Mouse (Mus musculus) CD4-positive, CD25-positive, alpha-beta regulatory T cell, adult 4 months (primary cell): ENCODE results near the gene Pigyl. TPM values are rescaled to one million over a fixed set of nuclear protein-coding genes. Genes with fewer than 3 reads are reported as not detected.
A peak's percentile ranks its signal among the peaks of the same experiment; 100 is the strongest.

ENCODE experiments used
- ATAC-seq: one replicate; pipeline ENCODE4 v1.8.0; 2017
- polyA plus RNA-seq, 2 experiments: library from polyadenylated mRNA; unstranded; fragments of 100-300 nt; shearing (Covaris generic); gene quantifications; one replicate each; pipeline ENCODE4 v1.2.1; 2017

Pigyl gene
- polyA plus RNA-seq, result 10 to 100 TPM; 45.4 to 48.7 TPM

DNA sequence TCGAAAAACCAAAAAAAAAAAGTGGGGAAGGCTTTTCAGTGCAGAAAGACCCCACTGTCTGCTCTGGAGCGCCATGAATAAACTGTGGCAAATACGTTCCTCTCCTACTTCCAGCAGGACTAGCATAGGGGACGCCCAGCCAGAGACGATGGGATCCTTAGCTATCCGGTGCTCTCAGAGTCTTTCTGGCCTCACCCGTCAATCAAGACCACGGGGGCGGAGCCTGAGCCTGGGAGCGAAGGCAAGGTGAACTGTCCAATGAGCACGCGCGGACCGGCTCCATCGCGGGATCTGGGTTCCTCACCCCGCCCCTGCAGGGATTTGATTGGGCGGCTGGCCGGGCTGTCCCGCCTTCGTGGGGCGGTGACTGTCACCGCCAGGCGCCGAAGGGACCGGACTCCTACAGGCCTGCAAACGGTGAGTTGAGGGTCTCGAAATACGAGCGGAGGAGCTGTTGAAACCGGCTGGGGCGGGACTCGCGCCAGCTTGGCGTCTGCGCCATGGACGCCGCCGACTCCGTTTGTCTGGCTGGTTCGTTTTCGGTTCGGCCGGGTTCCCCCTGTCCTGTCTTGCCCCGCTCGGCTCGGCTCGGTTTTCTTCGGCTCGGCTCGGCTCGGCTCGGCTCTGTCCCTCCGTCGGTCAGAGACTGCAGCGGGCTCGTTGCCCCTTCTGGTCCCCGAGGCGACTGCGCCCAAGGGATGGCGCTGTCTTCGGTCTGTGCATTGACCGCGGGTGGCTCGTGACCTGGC is at the start of gene Pigyl:
Gene Pigyl, plus strand, starts transcription at position 350 of the 749 bp plus-strand sequence.
- ATAC-seq, result peak; percentile 94

DNA sequence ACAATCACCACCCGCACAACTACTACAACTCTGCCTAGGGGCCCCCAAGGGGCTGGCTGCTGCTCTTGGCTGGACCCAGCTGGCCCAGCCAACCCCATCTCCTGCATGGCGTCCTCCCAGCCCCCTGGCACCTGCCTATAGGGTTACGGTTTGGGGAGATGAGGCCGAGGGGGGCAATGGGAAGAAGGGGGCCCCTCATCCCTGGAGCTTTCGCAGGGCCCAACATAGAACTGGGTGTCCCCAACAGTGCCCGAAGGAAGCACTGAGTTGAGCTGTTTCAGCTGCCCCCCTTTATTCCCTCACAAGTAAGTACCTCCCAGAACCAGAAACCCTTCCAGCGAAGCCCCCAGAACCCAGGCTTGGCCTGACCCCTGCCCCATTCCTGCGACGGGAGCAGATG is 48.5 kb upstream of the Pigyl start:
- ATAC-seq, result no peak

DNA sequence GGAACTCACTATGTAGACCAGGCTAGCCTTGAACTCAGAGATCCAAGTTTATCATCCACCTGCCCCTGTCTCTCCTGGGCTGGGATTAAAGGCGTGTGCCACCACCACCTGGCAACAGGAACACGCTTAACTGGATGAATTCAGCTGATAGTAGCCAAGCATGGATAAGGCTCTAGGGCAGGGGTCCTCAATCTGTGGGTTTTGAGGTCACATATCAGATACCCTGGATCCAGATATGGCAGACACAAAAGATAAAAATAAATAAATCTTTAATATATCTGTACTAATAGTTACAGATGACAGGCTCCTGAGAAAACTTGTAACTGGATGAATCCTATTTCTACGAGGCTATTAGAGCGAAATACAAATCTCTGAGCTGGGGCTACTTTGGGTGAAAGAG is 41.0 kb upstream of the Pigyl start:
- no peak for ATAC-seq

DNA sequence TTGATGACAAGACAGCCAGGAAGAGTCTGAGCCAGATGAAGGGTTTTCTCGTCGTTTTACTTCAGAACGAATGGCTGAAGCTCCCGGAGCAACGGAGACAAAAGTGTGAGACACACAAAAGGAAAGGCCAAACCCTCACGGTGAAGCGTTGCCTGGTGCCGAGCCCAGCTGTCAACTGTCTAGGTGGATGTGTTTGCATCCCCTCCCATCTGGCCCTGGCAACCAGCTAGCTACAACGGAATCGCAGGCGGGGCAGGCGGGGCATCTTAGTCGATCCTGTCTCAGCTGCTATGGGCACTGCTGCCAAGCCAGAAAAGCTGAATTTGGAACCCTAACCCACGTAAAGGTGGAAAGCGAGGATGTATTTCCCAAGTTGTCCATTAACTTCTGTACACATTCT is 40.6 kb upstream of the Pigyl start:
- ATAC-seq, result no peak

DNA sequence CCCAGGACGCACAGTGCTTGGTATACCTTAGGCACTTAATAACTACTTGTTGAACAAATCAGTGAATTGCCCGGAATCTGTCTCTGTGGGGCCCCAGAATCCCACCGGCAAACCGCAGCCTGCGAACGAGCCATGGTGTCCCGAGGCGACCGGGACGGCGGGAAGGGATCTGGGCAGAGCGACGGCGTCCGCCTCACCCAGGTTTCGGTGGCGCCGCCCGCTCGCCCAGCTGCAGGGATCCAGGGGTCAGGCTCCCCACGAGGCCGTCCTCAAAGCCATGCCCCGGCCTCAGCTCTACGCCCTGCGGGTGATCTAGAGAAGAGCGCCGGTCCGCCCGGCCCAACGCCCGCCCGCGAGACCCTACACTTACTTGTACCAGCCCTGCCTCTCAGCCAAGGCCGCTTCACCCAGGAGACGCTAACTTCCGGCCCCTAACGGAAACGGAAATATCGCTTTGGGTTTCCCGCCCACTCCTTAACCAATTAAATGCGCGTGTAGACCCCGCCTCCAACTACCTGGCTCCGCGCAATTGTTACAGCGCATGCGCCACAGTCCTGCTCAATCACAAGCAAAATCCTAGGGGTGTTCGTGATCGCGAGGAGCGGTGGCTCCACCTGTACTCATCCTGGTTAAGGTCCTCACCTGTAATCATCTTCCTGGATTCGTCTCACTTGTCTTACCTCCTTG is 39.8 kb upstream of the Pigyl start, which contains the start of gene Elof1:
Gene Elof1, minus strand, starts transcription at position 433 of the 687 bp plus-strand sequence.
- peak; percentile 98 for ATAC-seq

DNA sequence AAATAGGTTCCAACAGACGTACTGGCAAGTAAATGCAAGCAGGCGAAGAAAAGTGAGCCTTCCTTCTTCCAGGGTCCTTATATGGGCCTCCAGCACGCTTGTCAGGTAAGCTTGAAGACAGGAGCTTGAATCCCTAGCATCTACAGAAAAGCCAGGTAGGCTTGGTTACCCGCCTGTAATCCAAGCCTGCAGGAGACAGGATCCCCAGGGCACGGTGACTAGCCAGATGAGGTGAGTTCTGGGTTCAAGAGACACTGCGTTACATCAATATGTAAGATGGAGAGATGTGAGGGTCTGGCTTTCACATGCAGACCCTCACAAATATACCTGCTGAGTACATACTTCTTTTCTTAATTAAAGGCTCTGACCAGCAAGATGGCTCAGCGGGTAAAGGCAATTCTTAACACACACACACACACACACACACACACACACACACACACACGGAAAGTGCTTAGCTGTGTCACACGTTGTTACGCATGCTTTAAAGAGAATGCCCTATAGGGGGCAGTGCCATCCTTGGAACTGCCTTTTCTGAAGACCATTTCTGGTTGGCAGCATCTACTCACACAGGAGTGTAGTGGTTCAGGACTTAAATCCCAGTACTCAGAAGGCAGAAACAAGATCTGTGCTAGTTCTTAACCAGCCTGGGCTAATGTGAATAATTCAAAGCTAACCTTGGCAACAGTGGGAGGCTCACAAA is 38.7 kb upstream of the Pigyl start:
- ATAC-seq, result peak; percentile 60

DNA sequence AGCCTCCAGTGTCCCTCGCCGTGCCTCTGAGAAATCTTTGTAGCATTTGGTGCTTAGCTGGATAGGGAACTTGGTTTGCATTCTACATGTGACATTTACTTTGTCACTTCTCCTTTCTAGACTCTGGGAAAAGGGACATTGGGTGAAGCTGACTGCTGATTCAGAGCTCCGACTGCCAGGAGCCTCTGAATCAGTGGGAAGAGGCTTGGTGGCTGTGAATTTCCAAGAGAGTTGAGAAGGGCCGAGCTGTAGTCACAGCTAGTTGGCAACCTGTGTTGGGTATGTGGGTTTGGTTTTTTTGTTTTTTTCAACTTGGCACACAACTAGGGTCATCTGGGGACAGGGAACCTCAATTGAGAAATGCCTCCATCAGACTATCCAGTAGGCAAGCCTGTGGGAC is 37.1 kb upstream of the Pigyl start:
- no peak for ATAC-seq

DNA sequence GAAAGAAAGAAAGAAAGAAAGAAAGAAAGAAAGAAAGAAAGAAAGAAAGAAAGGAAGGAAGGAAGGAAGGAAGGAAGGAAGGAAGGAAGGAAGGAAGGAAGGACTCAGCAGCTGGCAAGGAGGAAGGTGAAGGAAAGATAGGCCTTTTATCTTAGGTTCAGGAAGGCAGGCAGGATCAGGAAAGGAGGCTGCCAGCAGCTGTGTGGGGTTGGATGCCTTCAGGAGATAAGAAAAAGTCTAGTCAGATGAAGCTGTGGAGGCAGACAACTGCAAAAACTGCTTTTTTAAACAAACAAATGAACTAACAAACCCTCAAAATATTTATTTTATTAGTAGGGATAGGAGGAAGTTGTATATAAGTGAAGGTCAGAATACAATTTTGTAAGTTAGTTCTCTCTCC is 35.1 kb upstream of the Pigyl start:
- no peak for ATAC-seq

DNA sequence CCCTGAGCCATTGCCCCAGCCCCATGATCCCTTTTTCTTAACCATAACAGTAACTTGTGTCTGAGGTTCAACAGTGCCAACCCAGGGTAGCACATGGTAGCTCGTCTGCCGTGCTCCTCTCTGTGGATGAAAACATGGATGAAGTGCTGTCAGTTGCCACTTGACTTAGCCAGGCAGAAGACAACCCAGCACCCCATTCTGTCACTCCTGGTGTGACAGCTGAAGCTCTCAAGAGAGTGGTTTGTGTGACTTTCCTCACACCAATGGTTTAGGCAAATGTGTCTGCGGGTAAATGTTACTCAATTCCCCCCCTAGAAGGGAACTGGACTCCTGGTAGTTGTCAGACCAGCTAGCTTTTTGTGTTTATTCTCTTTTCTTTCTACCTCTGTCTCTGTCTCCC is 34.6 kb upstream of the Pigyl start:
- no peak for ATAC-seq

DNA sequence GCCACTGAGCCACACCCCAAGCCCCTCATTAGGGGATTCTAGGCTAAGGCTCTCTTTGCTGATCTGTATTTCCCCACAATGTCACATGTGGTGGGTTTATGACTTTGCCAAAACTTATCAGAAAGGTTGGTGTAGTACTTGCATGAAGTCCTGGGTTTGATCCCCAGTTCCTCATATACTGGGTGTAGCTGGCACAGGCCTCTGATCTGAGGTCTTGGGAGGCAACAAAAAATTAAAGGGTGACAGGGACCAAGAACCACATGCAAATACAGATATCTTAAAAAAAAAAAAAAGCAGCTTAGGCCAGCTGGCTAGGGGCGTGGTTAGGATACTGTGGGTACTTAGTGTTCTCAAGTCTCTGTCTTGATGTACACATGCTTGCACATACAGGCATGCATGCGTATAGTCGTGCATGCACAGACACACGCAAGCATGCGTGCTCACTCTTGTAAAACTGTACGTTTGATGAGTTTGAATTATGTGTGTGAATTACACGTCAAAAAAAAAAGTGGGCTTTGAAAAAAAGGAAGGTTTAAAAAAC is 33.5 kb upstream of the Pigyl start:
- ATAC-seq, result peak; percentile 54

DNA sequence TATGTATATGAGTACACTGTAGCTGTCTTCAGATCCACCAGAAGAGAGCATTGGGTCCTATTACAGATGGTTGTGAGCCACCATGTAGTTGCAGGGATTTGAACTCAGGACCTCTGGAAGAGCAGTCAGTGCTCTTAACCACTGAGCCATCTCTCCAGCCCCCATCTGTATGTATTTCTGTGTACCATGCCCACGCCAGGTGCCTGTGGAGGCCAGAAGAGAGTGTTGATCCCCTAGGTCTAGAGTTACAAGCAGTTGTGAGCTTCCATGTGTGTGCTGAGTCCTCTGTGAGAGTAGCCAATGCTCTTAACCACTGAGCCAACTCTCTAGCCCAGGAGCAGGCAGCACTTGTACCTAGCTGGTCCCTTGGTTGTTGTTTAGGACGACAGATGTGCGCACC is 32.5 kb upstream of the Pigyl start:
- ATAC-seq, result no peak

DNA sequence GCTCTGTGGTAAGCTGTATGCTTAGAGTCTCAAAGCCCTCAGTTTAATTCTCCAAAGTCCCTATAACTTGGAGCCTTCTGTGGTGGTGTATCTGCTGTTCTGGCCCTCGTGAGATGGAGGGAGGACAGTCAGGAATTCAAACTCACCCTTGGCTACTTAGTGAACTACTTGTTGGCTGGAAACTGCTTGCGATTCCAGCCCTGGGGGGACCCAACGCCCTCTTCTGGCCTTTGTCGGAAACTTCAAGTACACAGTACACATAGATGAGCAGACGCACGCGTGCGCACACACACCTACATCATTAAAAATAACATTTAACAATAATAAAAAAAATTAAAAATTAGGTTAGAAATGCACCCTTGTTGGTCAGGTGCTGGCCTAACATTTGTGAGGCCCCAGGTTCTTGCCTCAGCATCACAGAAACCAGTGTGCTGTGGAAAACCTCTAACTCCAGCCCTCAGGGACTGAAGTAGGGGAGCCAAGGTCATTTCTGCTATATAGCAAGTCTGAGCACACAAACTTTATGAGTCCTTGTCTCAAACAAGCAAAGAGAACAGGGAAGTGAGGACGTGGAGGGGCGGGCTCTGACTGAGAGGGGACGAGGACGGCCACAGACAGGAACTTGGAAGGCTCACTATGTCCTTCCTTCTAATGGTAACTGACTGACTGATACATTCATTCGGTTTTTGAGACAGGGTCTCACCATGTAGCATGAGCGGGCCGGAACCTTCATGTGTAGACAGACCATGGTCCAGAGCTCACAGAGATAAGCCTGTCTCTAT is 31.2 kb upstream of the Pigyl start:
- no peak for ATAC-seq

DNA sequence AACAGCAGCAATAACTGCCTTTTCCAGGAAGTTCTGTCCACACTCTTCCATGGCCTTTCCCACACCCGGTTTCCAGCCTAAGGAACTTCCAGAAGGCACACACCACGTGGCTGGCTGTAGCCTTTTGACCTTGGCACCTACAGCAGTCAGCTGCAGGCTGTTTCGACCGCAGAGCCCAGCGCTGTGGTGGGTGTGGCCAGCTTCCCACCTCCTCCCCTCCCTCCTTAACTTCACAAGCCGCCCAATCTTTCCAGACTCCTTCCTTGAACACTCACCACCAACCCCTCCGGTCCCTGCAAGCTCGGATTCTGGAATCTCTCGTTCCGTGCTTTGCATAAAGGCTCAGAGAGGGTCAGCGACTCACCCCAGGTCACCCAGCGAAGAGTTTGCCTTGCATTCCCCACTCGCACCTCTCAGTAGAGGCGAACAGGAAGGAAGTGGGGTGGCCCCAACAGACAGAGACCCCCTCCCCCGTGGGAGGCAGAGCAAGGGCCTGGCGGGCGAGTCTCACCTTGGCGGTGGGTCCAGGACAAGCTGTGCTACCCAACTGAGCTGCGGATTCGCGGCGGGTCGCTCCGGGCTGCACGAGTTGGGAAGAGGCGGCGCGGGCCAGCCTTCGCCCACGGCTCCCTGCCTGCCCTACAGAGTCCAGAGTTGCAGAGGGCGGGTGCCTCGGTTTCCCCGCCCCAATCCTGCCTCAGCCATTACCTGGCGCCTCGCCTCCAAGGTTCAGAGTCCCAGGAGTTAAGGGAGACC is 25.2 kb upstream of the Pigyl start:
- peak; percentile 32 for ATAC-seq

DNA sequence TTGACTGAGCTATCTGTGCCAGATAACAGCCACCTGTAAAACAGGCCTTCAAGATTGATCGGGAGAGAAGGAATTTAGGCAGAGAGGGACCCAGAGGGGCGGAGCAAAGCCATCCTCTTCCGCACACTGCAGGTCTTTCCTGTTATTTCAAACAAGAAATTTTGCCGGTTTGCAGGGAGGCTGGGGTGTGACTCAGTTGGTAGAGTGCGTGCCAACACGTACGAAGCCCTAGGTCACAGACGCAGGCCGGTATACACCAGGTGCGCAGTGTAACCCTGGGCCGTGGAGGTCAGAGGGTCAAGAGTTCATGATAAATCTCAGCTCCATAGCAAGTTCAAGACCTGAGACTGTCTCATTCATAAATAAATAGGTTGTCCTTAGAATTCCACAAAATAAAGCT is 24.4 kb upstream of the Pigyl start:
- peak; percentile 33 for ATAC-seq

DNA sequence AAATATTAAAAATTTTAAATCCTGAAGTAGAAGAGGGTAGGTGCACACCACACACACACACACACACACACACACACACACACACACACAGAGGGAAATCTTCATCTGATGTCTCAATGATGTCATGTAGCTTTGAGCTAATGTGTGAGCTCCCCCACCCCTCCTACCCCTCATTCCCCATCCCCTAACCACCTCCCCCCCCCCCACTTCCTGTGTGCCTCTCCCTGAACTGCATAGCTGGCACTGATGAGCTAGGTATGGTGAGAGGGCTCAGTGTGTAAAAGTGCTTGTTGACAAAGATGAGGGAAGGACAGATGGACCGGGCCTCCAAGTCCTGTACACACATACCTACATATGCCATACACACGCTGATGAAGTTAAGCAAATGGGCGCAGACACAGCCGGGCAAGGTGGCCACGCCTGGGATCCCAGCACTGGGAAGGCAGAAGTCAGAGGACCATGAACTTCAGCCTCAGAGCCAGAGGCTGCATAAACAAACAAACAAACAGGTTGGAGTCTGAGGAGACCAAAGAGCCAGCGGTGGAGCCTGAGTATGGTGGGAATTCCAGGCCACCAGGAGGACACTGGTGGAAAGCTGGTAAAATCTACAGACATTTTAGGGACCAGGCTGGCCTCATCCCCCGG is 22.3 kb upstream of the Pigyl start:
- ATAC-seq, result peak; percentile 37

DNA sequence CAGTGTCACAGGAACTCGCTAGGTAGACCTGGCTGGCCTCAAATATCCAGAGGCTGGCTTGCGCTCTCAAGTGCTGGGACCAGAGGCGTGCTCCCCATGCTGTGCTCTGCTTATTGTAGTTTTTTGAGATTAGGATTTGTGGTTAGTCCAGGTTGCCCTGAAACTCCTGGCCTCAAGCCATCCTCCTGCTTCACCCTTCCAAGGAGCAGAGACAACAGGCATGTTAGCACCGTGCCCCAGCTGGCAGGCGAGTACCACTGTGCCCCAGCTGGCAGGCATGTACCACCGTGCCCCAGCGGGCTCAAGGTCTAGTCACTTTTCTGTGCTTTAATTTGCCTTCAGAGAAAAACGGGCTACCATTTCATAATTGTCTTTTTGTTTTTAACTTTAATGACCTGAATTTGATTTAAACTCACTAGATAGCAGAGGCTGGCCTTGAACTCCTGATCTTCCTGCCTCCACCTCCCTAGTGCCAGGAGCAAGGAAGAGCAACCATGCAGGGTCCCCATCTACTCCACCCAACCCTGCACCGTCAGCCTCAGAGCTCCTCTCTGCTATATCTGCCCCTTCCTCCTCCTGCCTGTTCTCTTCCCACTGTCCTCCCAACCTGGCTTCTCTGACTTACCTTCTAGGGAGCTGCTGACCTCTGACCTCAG is 21.5 kb upstream of the Pigyl start:
- ATAC-seq, result no peak

DNA sequence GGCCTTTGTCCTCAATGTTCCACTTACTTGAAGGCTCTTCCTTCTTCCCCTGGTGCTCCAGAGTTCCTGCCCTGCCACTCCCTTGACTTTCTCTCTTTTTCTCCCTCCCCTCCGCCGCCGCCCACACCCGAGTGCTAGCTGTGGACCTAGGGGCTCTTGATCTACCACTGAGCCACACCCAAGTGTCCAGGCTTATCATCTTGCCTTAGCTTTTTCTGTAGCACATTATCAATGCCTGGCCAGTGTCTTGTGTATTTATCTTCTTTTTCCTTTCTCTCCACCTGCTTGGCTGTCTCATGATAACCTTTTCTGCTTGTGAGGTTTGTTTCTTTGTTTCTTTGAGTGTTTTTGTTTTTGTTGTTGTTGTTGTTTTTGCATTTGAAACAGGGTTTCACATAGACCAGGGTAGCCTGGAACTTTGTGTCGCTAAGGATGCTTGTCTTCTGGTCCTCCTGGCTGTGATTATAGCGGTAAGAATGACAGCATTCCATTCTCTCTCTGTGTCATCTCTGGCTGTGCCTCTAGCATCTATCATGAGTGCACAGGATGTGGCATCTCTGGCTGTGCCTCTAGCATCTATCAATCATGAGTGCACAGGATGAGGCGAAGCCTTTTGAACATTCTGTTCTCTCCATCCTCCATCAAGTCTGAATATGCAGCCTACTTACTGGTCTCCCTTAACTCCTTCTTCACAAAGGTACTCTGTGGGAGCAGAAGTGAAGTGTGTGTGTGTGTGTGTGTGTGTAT is 20.8 kb upstream of the Pigyl start, which contains the start of gene Acp5:
Gene Acp5, minus strand, starts transcription at position 68 of the 747 bp plus-strand sequence.
- ATAC-seq, result peak; percentile 87

DNA sequence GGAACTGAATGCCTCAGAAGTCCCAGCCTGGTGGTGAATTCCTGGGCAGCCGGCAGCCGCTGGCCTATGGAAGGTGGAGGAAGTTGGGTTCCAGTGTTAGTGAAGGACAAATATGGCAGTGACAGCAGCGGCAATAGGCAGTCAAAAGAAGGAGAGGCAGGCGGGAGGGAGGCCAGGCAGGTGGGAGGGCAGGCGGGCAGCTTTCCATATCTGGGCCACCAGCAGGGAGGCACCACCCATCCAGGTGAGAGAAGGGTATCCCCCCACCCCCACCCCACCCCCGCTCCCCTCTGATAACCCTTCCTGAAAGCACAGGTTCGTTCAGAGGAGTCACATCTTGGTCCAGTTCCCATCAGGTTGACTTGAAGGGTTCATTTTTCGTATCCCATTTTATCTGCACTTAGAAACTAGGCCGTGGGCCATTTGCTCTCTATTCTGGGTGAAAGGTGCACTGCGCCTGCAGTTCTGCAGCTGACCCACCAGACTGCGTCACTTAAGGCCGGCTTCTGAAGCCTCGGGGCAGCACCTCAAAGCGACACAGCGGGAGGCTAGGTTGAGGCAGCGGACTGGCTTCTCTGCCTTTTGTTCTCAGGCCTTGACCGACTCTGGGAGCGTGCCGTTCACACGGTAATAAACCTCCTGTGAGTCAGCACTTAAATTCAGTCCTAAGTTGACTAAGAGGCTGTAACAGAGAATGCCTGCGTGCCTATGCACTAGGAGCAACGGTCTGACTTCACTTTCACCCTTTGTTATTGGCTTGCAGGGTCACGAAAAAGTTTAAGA is 19.7 kb upstream of the Pigyl start:
- ATAC-seq, result no peak

DNA sequence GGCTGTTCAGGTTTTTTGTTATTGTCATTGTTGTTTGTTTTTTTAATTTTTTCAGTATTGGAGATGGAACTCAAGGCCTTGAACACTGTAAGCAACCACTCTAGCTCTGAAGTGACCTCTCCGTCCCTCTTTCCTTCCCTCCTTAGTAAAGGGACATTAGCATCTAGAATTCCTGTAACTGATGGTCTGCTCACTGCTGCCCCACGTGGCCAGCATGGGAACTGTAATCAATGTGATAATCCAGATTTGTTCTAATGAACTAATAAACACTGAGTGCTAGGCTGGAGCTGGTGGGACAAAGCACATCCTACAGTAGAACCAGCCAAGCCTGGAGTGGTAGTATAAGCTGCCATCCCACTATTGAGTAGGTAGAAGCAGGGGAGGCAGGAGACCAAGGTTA is 18.2 kb upstream of the Pigyl start:
- no peak for ATAC-seq
